Mouse (Mus musculus): Measurements from ENCODE around the gene Add2. TPM values are rescaled to one million over a fixed set of nuclear protein-coding genes. Genes with fewer than 3 reads are reported as not detected.
A peak's percentile ranks its signal among the peaks of the same experiment; 100 is the strongest.
"Not testable (repeated sequence)": the region's sequence is repeated elsewhere in the genome, so short reads cannot be mapped to it uniquely, and the experiment has no call there.

Add2 gene
- polyA plus RNA-seq (2012; ENCODE audit: insufficient read depth, low replicate concordance) = 0.19 and 0.46 TPM in 2 replicates

GRCm38 (mm10) chr6:86028601-86029322, at the start of gene Add2:
Gene Add2, plus strand, starts transcription at chr6:86028681.
- peaks cover 80% of the 10 kb centered on the region for H3K27me3 ChIP-seq (replicated peaks)
- H3K36me3 ChIP-seq (replicated peaks; ENCODE audit: low read length) = no peaks in the 10 kb centered on the region
- peak within 1 kb of the TSS; percentile 24 for H3K4me3 ChIP-seq (replicated peaks)
- TF ChIP-seq GATA1 (IDR thresholded peaks at IDR 0.05; ENCODE audit: borderline replicate concordance, low read length) = no peak
- no peak for TF ChIP-seq FLI1 (IDR thresholded peaks at IDR 0.05; ENCODE audit: low read length)
- H3K4me1 ChIP-seq = peaks cover 7% of the 10 kb centered on the region; the same call in 1 of the 2 replicates
- peaks cover 5% of the 10 kb centered on the region; the same call in 1 of the 2 replicates for H3K9me3 ChIP-seq

DNA sequence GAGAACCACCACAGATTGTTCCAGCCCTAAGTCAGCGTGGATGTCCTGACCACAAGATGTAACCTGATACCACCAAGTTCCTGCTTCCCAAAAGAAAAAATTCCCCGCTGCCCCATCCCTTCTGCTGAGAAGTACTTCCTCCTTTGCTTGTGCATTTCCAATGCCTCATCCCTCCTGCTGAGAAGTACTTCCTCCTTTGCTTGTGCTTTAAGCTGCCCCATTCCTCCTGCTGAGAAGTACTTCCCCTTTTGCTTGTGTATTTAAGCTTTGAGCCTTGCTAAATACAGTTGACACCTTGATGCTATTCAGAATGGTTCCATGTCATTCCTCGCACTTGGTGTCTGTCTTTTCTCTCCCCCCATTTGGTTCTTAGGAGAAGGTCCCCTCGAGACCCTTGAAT, 49.7 kb upstream of the Add2 start:
- not testable (repeated sequence) for H3K4me3 ChIP-seq (replicated peaks); H3K4me1 ChIP-seq; H3K36me3 ChIP-seq (replicated peaks; ENCODE audit: low read length)
- Histone ChIP-seq H3K9me3 (peaks cover 37% of the 10 kb centered on the region), H3K27me3 (replicated peaks) (peaks cover 12% of the 10 kb centered on the region)

GRCm38 (mm10) chr6:85984351-85984750, 44.1 kb upstream of the Add2 start:
- H3K27me3 ChIP-seq (replicated peaks) = peaks cover 19% of the 10 kb centered on the region
- TF ChIP-seq FLI1 (IDR thresholded peaks at IDR 0.05; ENCODE audit: low read length) = no peak
- TF ChIP-seq GATA1 (IDR thresholded peaks at IDR 0.05; ENCODE audit: borderline replicate concordance, low read length) = no peak
- no peaks in the 10 kb centered on the region for H3K36me3 ChIP-seq (replicated peaks; ENCODE audit: low read length)
- peaks cover 18% of the 10 kb centered on the region for H3K9me3 ChIP-seq
- peaks cover under 1% of the 10 kb centered on the region; the same call in 1 of the 2 replicates for H3K4me1 ChIP-seq
- H3K4me3 ChIP-seq (replicated peaks) = no peak overlapping the region

GRCm38 (mm10) chr6:85989570-85989969, 38.9 kb upstream of the Add2 start:
- Histone ChIP-seq H3K9me3 (peaks cover 11% of the 10 kb centered on the region), H3K27me3 (replicated peaks) (peaks cover 23% of the 10 kb centered on the region)
- H3K4me1 ChIP-seq; H3K36me3 ChIP-seq (replicated peaks; ENCODE audit: low read length); H3K4me3 ChIP-seq (replicated peaks): not testable (repeated sequence)

GRCm38 (mm10) chr6:85990774-85991173, 37.7 kb upstream of the Add2 start:
- peaks cover 20% of the 10 kb centered on the region for H3K27me3 ChIP-seq (replicated peaks)
- not testable (repeated sequence) for H3K4me1 ChIP-seq; H3K36me3 ChIP-seq (replicated peaks; ENCODE audit: low read length); H3K4me3 ChIP-seq (replicated peaks)
- peaks cover 20% of the 10 kb centered on the region for H3K9me3 ChIP-seq

GRCm38 (mm10) chr6:86003405-86003925, 25.0 kb upstream of the Add2 start:
- H3K27me3 ChIP-seq (replicated peaks) = peaks cover 12% of the 10 kb centered on the region
- H3K9me3 ChIP-seq = peaks cover 23% of the 10 kb centered on the region
- TF ChIP-seq GATA1 (IDR thresholded peaks at IDR 0.05; ENCODE audit: borderline replicate concordance, low read length) (no peak), FLI1 (IDR thresholded peaks at IDR 0.05; ENCODE audit: low read length) (no peak)
- no peak overlapping the region for H3K4me3 ChIP-seq (replicated peaks)
- peaks cover 7% of the 10 kb centered on the region for H3K4me1 ChIP-seq
- H3K36me3 ChIP-seq (replicated peaks; ENCODE audit: low read length) = no peaks in the 10 kb centered on the region

- H3K4me1 ChIP-seq = peaks cover 12% of the 10 kb centered on the region
- peak overlapping the region; percentile 86 for H3K4me3 ChIP-seq (replicated peaks)
- TF ChIP-seq FLI1 (IDR thresholded peaks at IDR 0.05; ENCODE audit: low read length) = no peak
- TF ChIP-seq GATA1 (IDR thresholded peaks at IDR 0.05; ENCODE audit: borderline replicate concordance, low read length) = no peak
- peaks cover 22% of the 10 kb centered on the region for H3K9me3 ChIP-seq
- H3K27me3 ChIP-seq (replicated peaks) = peaks cover 18% of the 10 kb centered on the region
- H3K36me3 ChIP-seq (replicated peaks; ENCODE audit: low read length) = no peaks in the 10 kb centered on the region
Observed at GRCm38 (mm10) chr6:86004271-86005148, 24.0 kb upstream of the Add2 start.

GRCm38 (mm10) chr6:86009980-86010379, 18.5 kb upstream of the Add2 start:
- no peak overlapping the region for H3K4me3 ChIP-seq (replicated peaks)
- H3K9me3 ChIP-seq = no peaks in the 10 kb centered on the region
- H3K4me1 ChIP-seq = peaks cover 5% of the 10 kb centered on the region; the same call in 1 of the 2 replicates
- peaks cover 45% of the 10 kb centered on the region for H3K27me3 ChIP-seq (replicated peaks)
- no peak for TF ChIP-seq GATA1 (IDR thresholded peaks at IDR 0.05; ENCODE audit: borderline replicate concordance, low read length)
- TF ChIP-seq FLI1 (IDR thresholded peaks at IDR 0.05; ENCODE audit: low read length) = no peak
- no peaks in the 10 kb centered on the region for H3K36me3 ChIP-seq (replicated peaks; ENCODE audit: low read length)

DNA sequence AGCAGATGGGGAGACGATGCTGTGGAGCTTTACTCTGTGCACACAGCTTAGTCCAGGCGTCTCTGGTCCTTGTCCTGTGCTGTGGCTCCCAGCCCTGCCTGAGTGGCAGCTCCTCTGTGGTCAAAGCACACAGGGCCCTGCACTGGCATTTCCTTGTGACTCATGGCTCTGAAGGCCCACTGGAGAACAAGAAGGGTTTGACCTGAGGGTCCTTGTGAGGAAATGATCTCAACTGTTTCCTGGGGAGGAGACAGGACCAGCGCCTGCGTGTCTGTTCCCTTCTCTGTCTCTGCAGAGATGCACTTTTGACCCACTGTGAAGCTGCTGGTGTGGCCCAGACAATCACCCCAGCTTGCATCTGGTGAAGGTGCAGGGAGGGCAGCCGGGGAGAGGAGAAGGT, 13.7 kb upstream of the Add2 start:
- not testable (repeated sequence) for H3K4me3 ChIP-seq (replicated peaks); H3K9me3 ChIP-seq; H3K36me3 ChIP-seq (replicated peaks; ENCODE audit: low read length); H3K4me1 ChIP-seq
- peaks cover 54% of the 10 kb centered on the region for H3K27me3 ChIP-seq (replicated peaks)

DNA sequence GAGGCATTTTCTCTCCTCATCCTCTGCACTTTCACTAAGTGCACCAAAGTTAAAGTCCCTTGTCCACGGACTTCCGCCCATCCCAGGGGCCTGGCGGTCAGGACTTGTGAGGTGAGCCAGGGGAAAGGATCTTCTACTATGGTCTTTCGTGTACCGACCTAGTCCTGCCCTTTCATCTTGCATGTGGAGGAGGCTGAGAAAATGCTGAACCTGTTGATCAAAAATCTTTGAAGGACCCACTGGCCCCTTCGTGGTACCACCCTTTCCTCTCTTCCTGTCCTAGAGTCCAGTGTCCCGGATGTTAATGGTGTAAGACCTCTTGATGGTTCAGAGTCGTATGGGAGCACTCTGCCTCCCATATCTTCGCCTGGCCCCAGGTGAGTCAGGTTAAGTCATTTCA, 12.6 kb upstream of the Add2 start, which contains the start of gene Figla:
Figla (plus strand) TSS at position 301 of the 400 bp plus-strand sequence.
- TF ChIP-seq FLI1 (IDR thresholded peaks at IDR 0.05; ENCODE audit: low read length) (no peak), GATA1 (IDR thresholded peaks at IDR 0.05; ENCODE audit: borderline replicate concordance, low read length) (no peak)
- Histone ChIP-seq H3K4me1 (peaks cover 16% of the 10 kb centered on the region), H3K27me3 (replicated peaks) (peaks cover 54% of the 10 kb centered on the region), H3K36me3 (replicated peaks; ENCODE audit: low read length) (no peaks in the 10 kb centered on the region), H3K9me3 (no peaks in the 10 kb centered on the region), H3K4me3 (replicated peaks) (no peak within 1 kb of the TSS)
